Mouse (Mus musculus): Measurements from ENCODE around the gene Otogl. TPM values are rescaled to one million over a fixed set of nuclear protein-coding genes. Genes with fewer than 3 reads are reported as not detected.

The Otogl gene
- polyA plus RNA-seq, 1 experiment from 2014 or later = 0.14 TPM

DNA sequence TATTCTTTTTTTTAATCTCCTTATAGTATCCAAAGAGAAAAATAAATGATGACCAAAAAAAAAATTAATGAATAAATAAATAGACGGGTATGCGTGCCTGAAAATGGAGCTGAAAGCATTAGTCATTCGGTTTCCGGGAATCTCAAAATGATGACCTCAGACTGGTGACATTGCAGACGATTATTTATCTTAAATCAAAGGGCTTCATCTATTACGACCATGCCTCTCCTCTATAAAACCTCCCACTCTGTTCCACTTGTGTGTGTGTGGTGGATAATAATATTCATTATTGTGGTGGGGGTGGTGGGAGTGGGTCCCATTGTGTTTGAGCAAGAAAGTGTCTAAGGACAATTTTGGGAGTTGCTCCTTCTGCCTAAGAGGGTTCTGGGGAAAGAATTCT is 12.0 kb downstream of the Otogl start:
- 75% methylated on average over 6 of the region's 6 CpGs for WGBS
- no peak for ATAC-seq (replicated peaks; ENCODE audit: low FRiP score)
- H3K27me3 ChIP-seq (replicated peaks; ENCODE audit: control insufficient read depth, insufficient read depth, low read length) = no peaks in the 10 kb centered on the region

GRCm38 (mm10) chr10:107896158-107896557 is 15.8 kb downstream of the Otogl start:
- H3K27me3 ChIP-seq (replicated peaks; ENCODE audit: control insufficient read depth, insufficient read depth, low read length) = no peaks in the 10 kb centered on the region
- no peaks in the 10 kb centered on the region for H3K4me1 ChIP-seq (replicated peaks; ENCODE audit: control insufficient read depth, insufficient read depth, low read length)
- no peaks in the 10 kb centered on the region for H3K9me3 ChIP-seq (ENCODE audit: control insufficient read depth, low read length)
- ATAC-seq (replicated peaks; ENCODE audit: low FRiP score) = no peak
- no peak overlapping the region for H3K4me3 ChIP-seq (ENCODE audit: low read depth, low read length)
- no peak overlapping the region for H3K9ac ChIP-seq (ENCODE audit: low read depth, low read length)
- no peak overlapping the region for H3K27ac ChIP-seq (ENCODE audit: low read depth, low read length)
- no peak overlapping the region for H3K4me2 ChIP-seq
- H3K36me3 ChIP-seq (ENCODE audit: control insufficient read depth, insufficient read depth, low read length) = no peaks in the 10 kb centered on the region
- WGBS = 78% methylated on average over 4 of the region's 4 CpGs
- DNase-seq (ENCODE audit: low spot score) = no peak

More for the DNA sequence above, 12.0 kb downstream of the Otogl start:
- Histone ChIP-seq H3K4me3 (ENCODE audit: low read depth, low read length) (no peak overlapping the region), H3K4me1 (replicated peaks; ENCODE audit: control insufficient read depth, insufficient read depth, low read length) (no peaks in the 10 kb centered on the region), H3K27ac (ENCODE audit: low read depth, low read length) (no peak overlapping the region), H3K9ac (ENCODE audit: low read depth, low read length) (no peak overlapping the region), H3K9me3 (ENCODE audit: control insufficient read depth, low read length) (no peaks in the 10 kb centered on the region), H3K4me2 (no peak overlapping the region), H3K36me3 (ENCODE audit: control insufficient read depth, insufficient read depth, low read length) (no peaks in the 10 kb centered on the region)
- no peak for DNase-seq (ENCODE audit: low spot score)

DNA sequence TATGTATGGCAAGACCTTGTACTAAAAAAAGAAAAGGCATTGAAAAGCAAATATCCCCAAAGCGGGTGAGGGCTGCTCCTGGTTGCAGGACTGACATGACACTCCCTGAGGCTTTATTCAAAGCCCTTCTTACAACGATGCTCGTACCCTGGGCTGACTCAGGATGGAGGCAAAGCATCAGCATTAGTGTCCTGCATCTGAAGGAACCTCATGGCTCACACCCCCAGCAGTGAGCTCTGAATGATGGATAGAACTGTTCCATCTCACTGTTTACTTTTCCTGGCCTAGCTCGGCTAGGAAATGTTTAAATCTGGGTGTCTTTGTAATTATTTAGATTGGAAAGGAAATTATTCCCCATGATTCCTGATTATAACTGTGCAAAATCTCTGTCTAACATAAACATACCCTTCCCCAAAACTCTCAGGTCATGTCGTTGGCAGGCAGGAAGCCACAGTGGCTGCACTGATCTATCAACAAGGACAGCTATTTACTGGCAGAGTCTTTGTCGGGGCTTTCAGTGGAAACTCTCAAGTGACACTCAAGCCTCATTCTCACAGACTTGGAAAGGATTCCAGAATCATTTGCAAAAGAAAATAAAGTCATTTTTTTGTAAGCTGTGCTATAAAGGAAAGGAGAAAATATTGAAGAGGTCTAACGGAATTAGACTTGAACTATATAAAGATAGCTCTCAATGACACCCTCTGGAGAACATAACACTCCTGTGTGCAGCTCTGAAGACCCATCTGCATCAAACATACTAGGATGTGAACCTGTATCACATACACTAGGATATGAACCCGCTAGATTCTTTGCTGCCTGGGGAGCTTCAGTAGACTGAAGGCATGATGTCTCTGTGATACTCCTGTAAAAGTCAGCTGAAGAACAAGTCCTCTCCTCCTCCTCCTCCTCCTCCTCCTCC is 17.0 kb downstream of the Otogl start:
- Histone ChIP-seq H3K27ac (ENCODE audit: low read depth, low read length) (no peak overlapping the region), H3K36me3 (ENCODE audit: control insufficient read depth, insufficient read depth, low read length) (no peaks in the 10 kb centered on the region), H3K4me3 (ENCODE audit: low read depth, low read length) (no peak overlapping the region), H3K9me3 (ENCODE audit: control insufficient read depth, low read length) (no peaks in the 10 kb centered on the region), H3K27me3 (replicated peaks; ENCODE audit: control insufficient read depth, insufficient read depth, low read length) (no peaks in the 10 kb centered on the region), H3K9ac (ENCODE audit: low read depth, low read length) (no peak overlapping the region), H3K4me2 (no peak overlapping the region), H3K4me1 (replicated peaks; ENCODE audit: control insufficient read depth, insufficient read depth, low read length) (no peaks in the 10 kb centered on the region)
- DNase-seq (ENCODE audit: low spot score) (no peak), ATAC-seq (replicated peaks; ENCODE audit: low FRiP score) (no peak)
- WGBS = 45% methylated on average over 8 of the region's 8 CpGs

- H3K9ac ChIP-seq (ENCODE audit: low read depth, low read length) = no peak overlapping the region
- no peaks in the 10 kb centered on the region for H3K9me3 ChIP-seq (ENCODE audit: control insufficient read depth, low read length)
- DNase-seq (ENCODE audit: low spot score) (no peak), ATAC-seq (replicated peaks; ENCODE audit: low FRiP score) (no peak)
- no peak overlapping the region for H3K4me2 ChIP-seq
- 80% methylated on average over 9 of the region's 9 CpGs for WGBS
- no peaks in the 10 kb centered on the region for H3K4me1 ChIP-seq (replicated peaks; ENCODE audit: control insufficient read depth, insufficient read depth, low read length)
- no peak overlapping the region for H3K27ac ChIP-seq (ENCODE audit: low read depth, low read length)
- H3K36me3 ChIP-seq (ENCODE audit: control insufficient read depth, insufficient read depth, low read length) = no peaks in the 10 kb centered on the region
- no peak overlapping the region for H3K4me3 ChIP-seq (ENCODE audit: low read depth, low read length)
- no peaks in the 10 kb centered on the region for H3K27me3 ChIP-seq (replicated peaks; ENCODE audit: control insufficient read depth, insufficient read depth, low read length)
Observed at GRCm38 (mm10) chr10:107890400-107890799, 21.5 kb downstream of the Otogl start.

DNA sequence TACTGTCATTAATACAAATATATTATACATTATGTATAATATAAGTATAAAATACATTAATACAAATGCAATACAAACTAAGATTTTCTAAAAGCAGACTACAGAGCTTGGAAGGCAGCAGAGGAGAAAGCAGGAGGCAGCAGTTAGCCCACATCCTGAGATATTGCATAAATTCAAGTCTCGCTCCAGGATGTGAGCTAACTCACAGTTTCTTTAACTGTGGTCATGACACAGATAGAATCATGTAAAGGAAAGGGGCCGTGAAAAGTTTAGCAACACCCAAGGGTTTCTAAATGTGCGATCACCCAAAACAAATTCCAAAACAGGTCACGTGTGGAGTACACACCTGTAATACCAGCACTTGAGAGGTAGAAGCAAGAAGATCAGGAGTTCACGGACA is 39.4 kb downstream of the Otogl start:
- DNase-seq (ENCODE audit: low spot score) (no peak), ATAC-seq (replicated peaks; ENCODE audit: low FRiP score) (no peak)
- Histone ChIP-seq H3K4me2 (no peak overlapping the region), H3K4me1 (replicated peaks; ENCODE audit: control insufficient read depth, insufficient read depth, low read length) (no peaks in the 10 kb centered on the region), H3K9ac (ENCODE audit: low read depth, low read length) (no peak overlapping the region), H3K36me3 (ENCODE audit: control insufficient read depth, insufficient read depth, low read length) (no peaks in the 10 kb centered on the region), H3K27ac (ENCODE audit: low read depth, low read length) (no peak overlapping the region), H3K9me3 (ENCODE audit: control insufficient read depth, low read length) (no peaks in the 10 kb centered on the region), H3K4me3 (ENCODE audit: low read depth, low read length) (no peak overlapping the region), H3K27me3 (replicated peaks; ENCODE audit: control insufficient read depth, insufficient read depth, low read length) (no peaks in the 10 kb centered on the region)
- 76% methylated on average over 5 of the region's 5 CpGs for WGBS

DNA sequence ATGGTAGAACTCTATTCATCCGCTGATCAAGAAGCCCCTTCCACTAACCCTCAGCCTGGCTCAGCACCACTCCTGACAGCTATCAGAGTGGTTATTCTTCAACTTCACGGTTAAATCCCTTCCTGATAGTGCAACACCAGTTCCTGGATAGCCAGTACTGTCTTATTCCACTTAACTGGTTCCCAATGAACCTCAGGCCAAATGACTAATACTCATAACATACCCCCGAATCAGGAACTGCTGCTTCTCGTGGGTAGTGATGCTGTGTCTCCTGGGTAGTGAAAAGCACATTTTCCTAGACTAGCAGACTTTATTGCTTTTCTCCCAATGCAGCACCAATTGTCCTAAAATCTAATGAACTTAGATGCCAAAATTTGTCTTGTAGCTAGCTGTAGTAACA is 39.8 kb downstream of the Otogl start:
- Histone ChIP-seq H3K9ac (ENCODE audit: low read depth, low read length) (no peak overlapping the region), H3K36me3 (ENCODE audit: control insufficient read depth, insufficient read depth, low read length) (no peaks in the 10 kb centered on the region), H3K4me1 (replicated peaks; ENCODE audit: control insufficient read depth, insufficient read depth, low read length) (no peaks in the 10 kb centered on the region), H3K9me3 (ENCODE audit: control insufficient read depth, low read length) (no peaks in the 10 kb centered on the region), H3K4me3 (ENCODE audit: low read depth, low read length) (no peak overlapping the region), H3K27ac (ENCODE audit: low read depth, low read length) (no peak overlapping the region), H3K27me3 (replicated peaks; ENCODE audit: control insufficient read depth, insufficient read depth, low read length) (no peaks in the 10 kb centered on the region), H3K4me2 (no peak overlapping the region)
- 62% methylated on average over 4 of the region's 4 CpGs for WGBS
- no peak for DNase-seq (ENCODE audit: low spot score)
- ATAC-seq (replicated peaks; ENCODE audit: low FRiP score) = no peak

GRCm38 (mm10) chr10:107870540-107870939 is 41.4 kb downstream of the Otogl start:
- Histone ChIP-seq H3K27ac (ENCODE audit: low read depth, low read length) (no peak overlapping the region), H3K27me3 (replicated peaks; ENCODE audit: control insufficient read depth, insufficient read depth, low read length) (no peaks in the 10 kb centered on the region), H3K36me3 (ENCODE audit: control insufficient read depth, insufficient read depth, low read length) (no peaks in the 10 kb centered on the region), H3K9ac (ENCODE audit: low read depth, low read length) (no peak overlapping the region), H3K9me3 (ENCODE audit: control insufficient read depth, low read length) (no peaks in the 10 kb centered on the region), H3K4me2 (no peak overlapping the region), H3K4me3 (ENCODE audit: low read depth, low read length) (no peak overlapping the region), H3K4me1 (replicated peaks; ENCODE audit: control insufficient read depth, insufficient read depth, low read length) (no peaks in the 10 kb centered on the region)
- ATAC-seq (replicated peaks; ENCODE audit: low FRiP score) (no peak), DNase-seq (ENCODE audit: low spot score) (no peak)
- 69% methylated on average over 7 of the region's 7 CpGs for WGBS

DNA sequence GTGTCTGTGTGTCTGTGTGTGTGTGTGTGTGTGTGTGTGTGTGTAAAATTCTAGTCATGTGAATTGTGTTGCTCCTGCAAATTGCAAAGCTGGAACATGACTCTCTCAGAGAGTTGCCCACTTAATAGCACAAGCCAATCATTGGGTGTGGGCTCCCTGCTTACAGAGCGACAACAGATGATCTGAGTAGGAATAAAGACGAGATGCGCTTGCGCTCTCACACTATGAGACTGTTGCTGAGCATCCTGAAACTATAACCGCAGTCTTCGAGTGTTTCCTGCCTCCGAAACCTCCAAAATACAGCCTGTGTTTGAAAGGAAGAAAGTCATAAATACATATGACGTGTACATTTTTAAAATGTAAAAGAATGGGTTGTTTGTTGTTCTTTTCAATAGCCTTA is 43.0 kb downstream of the Otogl start:
- 89% methylated on average over 8 of the region's 8 CpGs for WGBS
- ATAC-seq (replicated peaks; ENCODE audit: low FRiP score) = no peak
- DNase-seq (ENCODE audit: low spot score) = no peak

DNA sequence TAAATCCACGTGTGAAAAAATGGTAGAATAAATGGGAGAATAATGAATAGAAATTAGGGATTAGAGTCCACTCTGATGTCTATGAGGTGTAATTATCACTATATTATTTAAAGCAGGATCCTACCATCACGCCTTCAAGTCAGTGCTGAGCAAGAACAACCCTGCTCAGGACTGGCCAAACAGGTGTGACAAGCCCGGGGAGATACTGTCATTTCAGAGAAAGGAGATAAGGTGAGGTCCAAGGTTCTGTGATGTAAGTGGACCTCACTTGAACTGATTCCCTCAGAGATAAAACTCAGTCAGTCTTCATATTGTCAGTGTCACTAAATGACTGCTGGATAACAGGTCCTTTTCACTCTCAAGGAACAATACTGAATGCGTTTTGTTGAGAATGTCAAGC is 44.5 kb downstream of the Otogl start:
- Histone ChIP-seq H3K9me3 (ENCODE audit: control insufficient read depth, low read length) (no peaks in the 10 kb centered on the region), H3K4me2 (no peak overlapping the region), H3K4me3 (ENCODE audit: low read depth, low read length) (no peak overlapping the region), H3K4me1 (replicated peaks; ENCODE audit: control insufficient read depth, insufficient read depth, low read length) (no peaks in the 10 kb centered on the region), H3K27ac (ENCODE audit: low read depth, low read length) (no peak overlapping the region), H3K27me3 (replicated peaks; ENCODE audit: control insufficient read depth, insufficient read depth, low read length) (no peaks in the 10 kb centered on the region), H3K9ac (ENCODE audit: low read depth, low read length) (no peak overlapping the region), H3K36me3 (ENCODE audit: control insufficient read depth, insufficient read depth, low read length) (no peaks in the 10 kb centered on the region)
- WGBS = 73% methylated on average over 4 of the region's 4 CpGs
- DNase-seq (ENCODE audit: low spot score) (no peak), ATAC-seq (replicated peaks; ENCODE audit: low FRiP score) (no peak)

More for the DNA sequence above, 43.0 kb downstream of the Otogl start:
- Histone ChIP-seq H3K4me3 (ENCODE audit: low read depth, low read length) (no peak overlapping the region), H3K9ac (ENCODE audit: low read depth, low read length) (no peak overlapping the region), H3K27me3 (replicated peaks; ENCODE audit: control insufficient read depth, insufficient read depth, low read length) (no peaks in the 10 kb centered on the region), H3K9me3 (ENCODE audit: control insufficient read depth, low read length) (no peaks in the 10 kb centered on the region), H3K36me3 (ENCODE audit: control insufficient read depth, insufficient read depth, low read length) (no peaks in the 10 kb centered on the region), H3K4me1 (replicated peaks; ENCODE audit: control insufficient read depth, insufficient read depth, low read length) (no peaks in the 10 kb centered on the region), H3K4me2 (no peak overlapping the region), H3K27ac (ENCODE audit: low read depth, low read length) (no peak overlapping the region)

Data from liver, embryonic 11.5 days (tissue).